Mouse (Mus musculus): ENCODE measurements around the gene Pald1. TPM values are rescaled to one million over a fixed set of nuclear protein-coding genes. Genes with fewer than 3 reads are reported as not detected.

Pald1 gene
- polyA plus RNA-seq, 1 experiment from 2014 or later, result 14.5 TPM

DNA sequence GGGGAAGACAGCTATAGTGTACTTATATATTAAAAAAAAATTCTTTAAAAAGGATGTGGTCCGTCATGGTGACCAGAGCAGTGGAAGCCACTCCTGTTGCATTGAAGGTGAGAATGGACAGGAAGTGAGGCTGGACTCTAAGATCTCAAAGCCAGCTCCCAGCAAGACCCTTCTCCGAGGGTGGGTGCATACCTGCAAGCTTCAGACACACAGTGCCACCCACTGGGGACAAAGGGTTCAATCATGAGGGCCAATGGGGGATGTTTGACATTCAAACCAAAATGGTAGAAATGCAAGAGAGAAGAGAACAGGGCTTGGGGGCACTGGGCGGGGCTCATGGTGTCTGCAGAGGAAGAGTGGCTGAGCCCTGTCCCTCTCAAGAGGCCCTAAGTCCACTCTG, 64.8 kb downstream of the Pald1 start:
- no peak for ATAC-seq
- no peaks in the 10 kb centered on the region for H3K27me3 ChIP-seq (replicated peaks)
- H3K27ac ChIP-seq, result no peak overlapping the region
- no peak overlapping the region for H3K4me3 ChIP-seq (replicated peaks)
- H3K36me3 ChIP-seq, result no peaks in the 10 kb centered on the region
- H3K9me3 ChIP-seq, result no peaks in the 10 kb centered on the region
- H3K9ac ChIP-seq, result no peak overlapping the region
- H3K4me1 ChIP-seq (replicated peaks), result no peaks in the 10 kb centered on the region
- H3K4me2 ChIP-seq (replicated peaks), result no peak overlapping the region
- WGBS, result 92% methylated on average over 3 of the region's 3 CpGs

DNA sequence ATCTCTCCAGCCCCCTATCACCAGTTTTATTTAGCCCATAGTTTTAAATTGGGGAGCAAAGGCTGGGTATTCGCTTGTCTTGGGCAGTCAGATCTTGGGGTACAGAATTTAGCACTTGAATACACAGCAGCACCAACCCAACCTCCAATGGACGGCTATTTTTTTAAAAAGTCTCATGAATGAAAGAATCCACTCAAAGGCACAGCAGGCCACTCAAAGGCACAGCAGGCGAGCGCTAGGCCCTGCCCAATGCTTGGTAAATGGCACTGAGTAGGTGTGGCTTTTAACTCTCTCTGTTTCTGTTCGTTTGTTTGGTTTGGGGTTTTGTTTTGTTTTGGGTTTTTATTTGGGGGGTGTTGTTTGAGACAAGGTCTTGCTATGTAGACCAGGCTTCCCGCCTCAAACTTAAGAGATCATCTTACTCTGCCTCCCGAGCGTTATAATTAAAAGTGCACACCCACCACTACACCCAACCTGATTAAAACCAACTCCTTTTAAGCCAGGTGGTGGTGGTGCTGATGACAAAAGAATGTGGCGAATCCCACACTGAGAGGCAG, 67.9 kb downstream of the Pald1 start:
- Histone ChIP-seq H3K4me1 (replicated peaks) (peaks cover 5% of the 10 kb centered on the region; the same call in 1 of the 2 replicates), H3K4me2 (replicated peaks) (no peak overlapping the region), H3K4me3 (replicated peaks) (no peak overlapping the region), H3K9ac (no peak overlapping the region), H3K9me3 (no peaks in the 10 kb centered on the region), H3K27ac (no peak overlapping the region), H3K27me3 (replicated peaks) (no peaks in the 10 kb centered on the region), H3K36me3 (no peaks in the 10 kb centered on the region)
- WGBS, result 74% methylated on average over 9 of the region's 9 CpGs
- ATAC-seq, result no peak

DNA sequence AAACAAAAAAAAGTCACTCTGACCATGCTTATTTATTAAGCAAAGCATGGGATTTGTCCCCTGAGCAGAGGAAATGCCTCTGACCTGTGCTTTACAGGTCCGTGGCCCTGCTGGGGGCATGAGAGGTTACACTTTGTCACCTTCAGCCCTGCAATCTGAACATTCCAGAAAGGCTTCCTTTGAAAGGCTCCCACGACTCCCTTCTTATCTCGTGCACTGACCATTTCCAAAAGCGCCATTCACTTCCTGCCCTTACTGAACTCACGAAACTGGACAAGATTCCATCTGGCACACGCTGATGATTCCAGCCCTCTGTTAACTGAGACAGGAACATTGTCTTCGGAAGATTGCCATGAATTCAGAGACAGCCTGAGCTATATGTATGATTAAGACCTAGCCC, 69.6 kb downstream of the Pald1 start:
- Histone ChIP-seq H3K9ac (no peak overlapping the region), H3K9me3 (no peaks in the 10 kb centered on the region), H3K4me2 (replicated peaks) (no peak overlapping the region), H3K36me3 (no peaks in the 10 kb centered on the region), H3K4me1 (replicated peaks) (peaks cover 5% of the 10 kb centered on the region; the same call in 1 of the 2 replicates), H3K4me3 (replicated peaks) (no peak overlapping the region), H3K27me3 (replicated peaks) (no peaks in the 10 kb centered on the region), H3K27ac (no peak overlapping the region)
- ATAC-seq, result no peak
- WGBS, result 66% methylated on average over 7 of the region's 7 CpGs

DNA sequence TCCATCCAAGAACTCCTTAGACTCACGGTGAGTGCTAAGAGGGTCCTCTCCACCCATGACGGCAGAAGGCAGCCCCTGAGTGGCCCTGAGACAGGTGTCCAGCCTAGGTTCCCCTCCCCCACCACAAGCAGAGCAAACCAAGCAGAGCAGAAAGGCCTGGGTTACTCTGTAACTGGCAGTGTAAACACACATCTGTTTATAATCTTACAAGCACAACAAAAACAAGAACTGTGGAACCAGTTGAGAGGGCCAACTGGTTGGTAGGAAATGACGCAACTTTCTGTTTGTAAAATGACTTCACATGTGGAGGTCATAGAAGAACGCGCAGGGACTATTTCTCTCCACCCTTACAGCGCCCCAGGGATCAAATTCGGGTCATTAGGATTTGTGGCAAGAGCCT, 70.6 kb downstream of the Pald1 start:
- Histone ChIP-seq H3K9ac (no peak overlapping the region), H3K27ac (no peak overlapping the region), H3K4me2 (replicated peaks) (no peak overlapping the region), H3K4me1 (replicated peaks) (peaks cover 5% of the 10 kb centered on the region; the same call in 1 of the 2 replicates), H3K4me3 (replicated peaks) (no peak overlapping the region), H3K27me3 (replicated peaks) (no peaks in the 10 kb centered on the region), H3K9me3 (no peaks in the 10 kb centered on the region), H3K36me3 (no peaks in the 10 kb centered on the region)
- ATAC-seq, result no peak
- WGBS, result 39% methylated on average over 7 of the region's 7 CpGs

DNA sequence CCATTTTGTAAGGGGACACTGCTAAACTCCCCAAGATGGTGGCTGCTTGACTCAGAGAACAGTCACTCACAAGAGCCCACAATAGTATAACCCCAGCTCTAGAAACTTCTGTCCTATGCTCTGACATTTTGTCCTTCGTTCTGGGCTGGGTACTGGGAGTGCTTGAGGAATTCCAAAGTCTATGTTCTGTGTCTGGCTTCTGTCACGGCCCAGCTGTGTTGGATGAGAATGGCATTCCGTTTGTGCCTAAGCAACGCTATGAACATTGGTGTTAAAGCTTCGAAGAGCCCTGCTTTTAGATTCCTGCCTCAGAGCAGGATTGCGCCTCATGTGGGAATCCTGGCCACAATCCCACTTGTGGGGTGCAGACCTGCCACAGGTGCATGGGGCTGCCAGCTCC, 71.2 kb downstream of the Pald1 start:
- Histone ChIP-seq H3K4me1 (replicated peaks) (peaks cover 5% of the 10 kb centered on the region; the same call in 1 of the 2 replicates), H3K9me3 (no peaks in the 10 kb centered on the region), H3K36me3 (no peaks in the 10 kb centered on the region), H3K27me3 (replicated peaks) (no peaks in the 10 kb centered on the region), H3K9ac (no peak overlapping the region), H3K27ac (0 out of 2 replicates have a peak overlapping the region, but pooled peaks have one; percentile 36), H3K4me2 (replicated peaks) (no peak overlapping the region), H3K4me3 (replicated peaks) (no peak overlapping the region)
- 51% methylated on average over 6 of the region's 6 CpGs for WGBS
- no peak; the same call in 1 of the 2 replicates for ATAC-seq

DNA sequence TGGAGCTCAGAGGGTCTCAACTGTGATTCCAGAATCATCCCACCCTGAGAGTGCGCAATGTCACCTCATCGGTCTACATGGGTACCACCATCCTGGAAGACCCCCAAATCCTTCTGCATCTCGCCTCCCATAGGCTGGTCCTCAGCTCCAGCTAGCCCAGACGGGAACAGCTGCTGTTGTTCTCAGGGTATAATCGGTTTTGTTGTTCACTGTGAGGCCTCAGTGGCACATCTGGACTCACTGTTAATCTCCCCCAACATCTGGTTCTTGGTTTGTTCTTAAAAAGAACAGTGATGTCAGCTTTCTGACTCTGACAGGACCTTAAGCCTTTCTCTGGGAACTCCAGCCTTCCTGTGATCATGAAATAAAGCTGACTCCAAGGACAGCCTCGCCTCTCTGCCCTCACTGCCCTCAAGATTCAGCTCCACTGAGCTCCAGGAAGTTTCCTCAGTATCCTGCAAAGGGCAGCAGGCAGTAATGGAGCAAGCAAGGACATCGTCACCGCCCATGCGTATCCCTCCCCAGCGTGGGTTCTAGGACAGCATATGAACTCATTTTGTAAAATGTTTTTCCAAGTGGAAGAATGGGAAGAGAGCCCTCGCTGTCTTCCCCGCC, 74.5 kb downstream of the Pald1 start:
- ATAC-seq, result no peak
- Histone ChIP-seq H3K27me3 (replicated peaks) (no peaks in the 10 kb centered on the region), H3K9ac (no peak overlapping the region), H3K4me3 (replicated peaks) (no peak overlapping the region), H3K4me2 (replicated peaks) (no peak overlapping the region), H3K36me3 (no peaks in the 10 kb centered on the region), H3K4me1 (replicated peaks) (peaks cover 5% of the 10 kb centered on the region; the same call in 1 of the 2 replicates), H3K27ac (no peak overlapping the region), H3K9me3 (no peaks in the 10 kb centered on the region)
- 63% methylated on average over 12 of the region's 12 CpGs for WGBS

DNA sequence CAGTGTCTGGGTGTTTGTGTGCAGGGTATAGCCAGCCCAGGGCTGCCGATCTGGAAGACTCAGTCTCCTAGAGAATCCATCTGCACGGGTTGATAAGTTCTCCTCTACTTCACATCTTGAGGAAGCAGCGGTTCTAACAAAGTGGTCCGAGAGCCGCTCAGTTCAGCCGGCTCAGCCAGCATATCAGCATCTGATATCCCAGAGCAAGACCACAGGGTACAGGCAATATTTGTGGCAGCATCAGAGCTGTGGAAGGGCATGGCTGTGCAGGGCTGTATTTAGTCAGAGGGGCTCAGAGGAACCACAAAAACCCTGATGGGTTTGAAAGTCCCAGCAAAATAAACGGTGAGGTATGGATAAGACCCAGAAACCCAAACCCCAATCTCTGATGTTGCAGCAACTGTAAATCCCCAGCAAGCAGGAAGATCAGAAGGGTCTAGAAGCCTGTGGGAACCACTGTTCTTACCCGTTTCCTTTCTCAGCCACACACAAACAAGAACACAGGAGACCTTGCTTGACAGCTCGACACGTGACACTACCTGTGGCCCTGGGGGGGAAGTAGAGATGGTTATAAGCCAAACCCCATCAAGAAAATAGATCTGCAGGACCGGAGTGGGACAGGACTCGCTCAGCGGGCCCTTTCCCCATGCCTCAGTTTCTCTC, 77.3 kb downstream of the Pald1 start:
- H3K4me3 ChIP-seq (replicated peaks), result no peak overlapping the region
- H3K27ac ChIP-seq, result no peak overlapping the region
- H3K4me2 ChIP-seq (replicated peaks), result no peak overlapping the region
- no peaks in the 10 kb centered on the region for H3K4me1 ChIP-seq (replicated peaks)
- no peak for ATAC-seq
- H3K36me3 ChIP-seq, result no peaks in the 10 kb centered on the region
- WGBS, result 86% methylated on average over 13 of the region's 13 CpGs
- H3K9ac ChIP-seq, result no peak overlapping the region
- H3K9me3 ChIP-seq, result no peaks in the 10 kb centered on the region
- H3K27me3 ChIP-seq (replicated peaks), result no peaks in the 10 kb centered on the region

DNA sequence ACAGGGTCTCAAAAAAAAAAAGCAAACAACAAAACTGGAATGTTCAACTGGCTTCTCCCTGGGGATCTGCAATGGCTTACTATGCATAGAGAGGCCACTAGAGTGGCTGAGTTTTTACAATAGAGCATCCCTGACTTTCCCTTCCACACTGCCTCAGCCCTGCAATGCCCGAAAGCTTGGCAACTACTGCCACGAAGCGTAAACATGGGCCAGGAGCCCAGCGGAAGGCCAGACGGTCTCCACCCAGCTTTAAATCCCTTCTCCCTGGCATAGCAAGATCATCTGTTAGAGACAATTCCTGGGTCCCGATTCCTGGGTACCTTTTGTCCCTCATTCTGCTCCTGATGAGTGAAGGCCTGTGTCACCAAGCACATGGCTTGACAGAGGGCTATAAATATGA, 79.3 kb downstream of the Pald1 start:
- no peak overlapping the region for H3K4me2 ChIP-seq (replicated peaks)
- no peak overlapping the region for H3K27ac ChIP-seq
- WGBS, result 80% methylated on average over 6 of the region's 6 CpGs
- H3K4me3 ChIP-seq (replicated peaks), result no peak overlapping the region
- ATAC-seq, result no peak
- H3K9me3 ChIP-seq, result no peaks in the 10 kb centered on the region
- no peaks in the 10 kb centered on the region for H3K4me1 ChIP-seq (replicated peaks)
- H3K36me3 ChIP-seq, result no peaks in the 10 kb centered on the region
- no peaks in the 10 kb centered on the region for H3K27me3 ChIP-seq (replicated peaks)
- no peak overlapping the region for H3K9ac ChIP-seq

DNA sequence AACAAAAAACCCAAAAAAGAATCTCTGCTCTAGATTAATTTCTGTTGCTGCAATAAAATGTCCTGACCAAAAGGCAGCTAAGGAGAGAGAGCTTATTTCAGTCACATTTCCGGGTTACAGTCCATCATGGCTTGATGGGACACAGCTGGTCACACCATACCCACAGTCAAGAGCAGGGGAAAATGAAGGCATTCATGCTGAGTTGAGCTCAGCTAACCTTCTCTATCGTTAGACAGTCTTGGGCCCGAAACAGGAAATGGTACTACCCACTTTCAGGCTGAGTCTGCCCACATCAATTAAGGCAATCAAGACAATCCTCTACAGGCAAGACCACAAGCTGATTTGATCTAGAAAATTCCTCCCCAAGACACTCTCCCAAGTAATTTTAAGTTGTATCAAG, 82.3 kb downstream of the Pald1 start:
- Histone ChIP-seq H3K4me2 (replicated peaks) (no peak overlapping the region), H3K9me3 (no peaks in the 10 kb centered on the region), H3K36me3 (no peaks in the 10 kb centered on the region), H3K27me3 (replicated peaks) (no peaks in the 10 kb centered on the region), H3K4me1 (replicated peaks) (no peaks in the 10 kb centered on the region), H3K4me3 (replicated peaks) (no peak overlapping the region), H3K27ac (no peak overlapping the region), H3K9ac (no peak overlapping the region)
- no peak for ATAC-seq
- WGBS, result 68% methylated on average over 3 of the region's 3 CpGs

DNA sequence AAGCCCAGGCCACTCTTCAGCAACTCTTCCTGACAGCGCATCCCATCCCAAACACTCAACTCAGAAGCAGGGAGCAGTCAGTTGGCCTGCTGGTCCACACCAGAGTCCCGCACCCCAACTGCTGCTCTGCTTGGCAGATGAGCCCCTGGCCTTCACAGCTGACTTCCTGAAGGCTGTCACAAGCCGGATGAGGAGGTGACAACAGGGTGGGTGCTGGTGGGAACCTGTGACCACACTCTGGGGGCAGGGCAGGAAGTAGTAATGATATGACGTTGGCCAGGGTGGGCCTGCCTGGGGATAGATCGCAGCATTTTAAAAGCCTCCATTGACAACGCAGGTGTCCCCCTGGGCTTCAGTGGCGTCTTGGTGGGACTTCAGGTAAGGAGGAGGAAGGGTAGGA, 85.9 kb downstream of the Pald1 start, which contains the start of gene Prf1:
Gene Prf1, plus strand, starts transcription at position 357 of the 400 bp plus-strand sequence.
- ATAC-seq, result no peak
- 78% methylated on average over 7 of the region's 7 CpGs for WGBS

DNA sequence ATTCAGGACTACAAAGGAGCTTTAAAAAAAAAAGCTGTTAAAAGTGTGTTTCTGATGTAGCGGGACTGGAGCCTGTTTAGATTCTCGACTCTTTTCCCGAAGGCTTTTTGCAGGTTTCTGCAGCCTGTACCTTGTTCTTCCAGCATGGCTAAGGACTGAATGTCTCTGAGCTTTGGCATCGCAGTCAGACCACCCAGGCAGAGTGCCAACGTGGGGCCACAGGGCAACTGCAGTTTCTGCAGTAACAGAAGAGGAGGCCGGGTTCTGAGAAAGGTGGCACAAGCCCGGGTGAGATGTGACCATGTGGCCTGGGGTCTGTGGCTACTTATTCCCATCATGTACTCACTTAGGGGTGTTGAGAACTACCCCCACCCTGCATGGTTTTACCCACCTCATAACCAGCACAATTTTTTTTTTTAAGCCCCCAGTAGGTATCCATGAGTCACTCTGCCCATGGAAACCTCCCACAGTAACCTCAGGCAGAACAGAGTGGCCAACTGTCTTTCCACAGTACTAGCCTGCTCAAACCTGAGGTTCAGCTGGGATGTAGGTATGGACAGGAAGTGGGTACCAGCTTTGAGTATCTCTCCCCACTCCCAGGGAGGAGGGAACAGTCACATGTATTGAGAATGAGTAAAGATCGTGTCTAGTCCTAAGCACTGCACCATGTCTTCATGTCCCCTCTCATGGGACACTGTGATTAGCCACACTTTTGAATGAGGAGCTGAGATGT, 86.5 kb downstream of the Pald1 start:
- H3K27me3 ChIP-seq (replicated peaks), result no peaks in the 10 kb centered on the region
- H3K9me3 ChIP-seq, result no peaks in the 10 kb centered on the region
- H3K36me3 ChIP-seq, result no peaks in the 10 kb centered on the region
- no peak overlapping the region for H3K27ac ChIP-seq
- ATAC-seq, result no peak
- no peak overlapping the region for H3K9ac ChIP-seq
- 82% methylated on average over 8 of the region's 8 CpGs for WGBS
- H3K4me2 ChIP-seq (replicated peaks), result no peak overlapping the region
- H3K4me3 ChIP-seq (replicated peaks), result no peak overlapping the region
- no peaks in the 10 kb centered on the region for H3K4me1 ChIP-seq (replicated peaks)

More for the DNA sequence above, 85.9 kb downstream of the Pald1 start, which contains the start of gene Prf1:
- no peak within 1 kb of the TSS for H3K27ac ChIP-seq
- no peaks in the 10 kb centered on the region for H3K36me3 ChIP-seq
- no peak within 1 kb of the TSS for H3K9ac ChIP-seq
- H3K4me1 ChIP-seq (replicated peaks), result no peaks in the 10 kb centered on the region
- no peak within 1 kb of the TSS for H3K4me2 ChIP-seq (replicated peaks)
- H3K9me3 ChIP-seq, result no peaks in the 10 kb centered on the region
- no peak within 1 kb of the TSS for H3K4me3 ChIP-seq (replicated peaks)
- no peaks in the 10 kb centered on the region for H3K27me3 ChIP-seq (replicated peaks)

DNA sequence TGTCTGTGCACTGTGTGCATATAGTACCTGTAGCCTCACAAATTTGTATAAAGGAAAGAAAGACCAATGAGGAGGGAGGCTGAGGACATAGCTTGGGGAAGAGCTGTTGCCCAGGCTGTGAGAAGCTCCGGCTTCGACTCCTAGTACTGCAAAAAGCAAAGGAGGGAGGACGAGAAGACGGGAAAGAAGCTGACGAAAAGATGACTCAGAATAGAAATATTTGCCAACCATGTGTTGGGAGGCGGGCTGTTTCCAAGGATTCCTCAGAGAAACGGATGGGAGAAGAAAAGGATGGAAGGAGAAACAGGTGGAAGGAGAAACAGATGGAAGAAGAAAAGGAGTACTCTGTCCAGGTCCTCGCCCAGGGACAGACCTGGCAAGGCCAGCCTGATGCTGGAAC, 89.1 kb downstream of the Pald1 start:
- H3K36me3 ChIP-seq, result no peaks in the 10 kb centered on the region
- no peaks in the 10 kb centered on the region for H3K9me3 ChIP-seq
- H3K4me3 ChIP-seq (replicated peaks), result no peak overlapping the region
- no peaks in the 10 kb centered on the region for H3K4me1 ChIP-seq (replicated peaks)
- H3K4me2 ChIP-seq (replicated peaks), result no peak overlapping the region
- no peak for ATAC-seq
- WGBS, result 62% methylated on average over 8 of the region's 8 CpGs
- H3K27ac ChIP-seq, result no peak overlapping the region
- no peaks in the 10 kb centered on the region for H3K27me3 ChIP-seq (replicated peaks)
- H3K9ac ChIP-seq, result no peak overlapping the region
